Mouse (Mus musculus) embryonic facial prominence, embryonic 14.5 days (tissue): ENCODE results near the gene Nip7. TPM values are rescaled to one million over a fixed set of nuclear protein-coding genes. Genes with fewer than 3 reads are reported as not detected.
"Not testable (repeated sequence)": the region's sequence is repeated elsewhere in the genome, so short reads cannot be mapped to it uniquely, and the experiment has no call there.

Experiments used
- ATAC-seq: fragments of 200-750 bp; cut with Nextera tagmentation; 2 replicates; pipeline ENCODE4 v1.8.0; 2017; ENCODE audit warnings: low read depth, moderate number of reproducible peaks, moderate TSS enrichment
- DNase-seq: peaks from one replicate; pipeline ENCODE4 v3.0.0-alpha.2; 2015; ENCODE audit warnings: low spot score
- H3K27ac ChIP-seq: fragments of 300-500 bp; sonication (generic); replicated peaks from 2 replicates; pipeline ENCODE4 v1.5.1; 2014; ENCODE audit warnings: low read depth, mild to moderate bottlenecking, low read length, moderate library complexity
- H3K27me3 ChIP-seq: fragments of 300-500 bp; sonication (generic); replicated peaks from 2 replicates; pipeline ENCODE4 v1.6.1; 2014; ENCODE audit warnings: low read length; ENCODE audit not compliant: control insufficient read depth, insufficient read depth
- H3K36me3 ChIP-seq: fragments of 300-500 bp; sonication (generic); 2 replicates; pipeline ENCODE4 v1.6.1; 2014; ENCODE audit warnings: low read length, mixed read lengths; ENCODE audit not compliant: control insufficient read depth, insufficient read depth
- H3K4me1 ChIP-seq: fragments of 300-500 bp; sonication (generic); 2 replicates; pipeline ENCODE4 v1.6.1; 2014; ENCODE audit warnings: antibody characterized with exemption, low read length; ENCODE audit not compliant: control insufficient read depth, insufficient read depth
- H3K4me2 ChIP-seq: fragments of 300-500 bp; sonication (generic); 2 replicates; pipeline ENCODE4 v1.6.1; 2014; ENCODE audit warnings: low read depth, mild to moderate bottlenecking, low read length, moderate library complexity, mixed read lengths
- H3K4me3 ChIP-seq: fragments of 300-500 bp; sonication (generic); 2 replicates; pipeline ENCODE4 v1.5.1; 2014; ENCODE audit warnings: low read depth, mild to moderate bottlenecking, low read length
- H3K9ac ChIP-seq: fragments of 300-500 bp; sonication (generic); 2 replicates; pipeline ENCODE4 v1.6.1; 2014; ENCODE audit warnings: low read depth, mild to moderate bottlenecking, low read length, moderate library complexity, mixed read lengths
- H3K9me3 ChIP-seq: fragments of 300-500 bp; sonication (generic); 2 replicates; pipeline ENCODE4 v1.6.1; 2016; ENCODE audit warnings: low read length; ENCODE audit not compliant: control insufficient read depth
- WGBS: fragments of 180-500 bp; shearing (Covaris S2); extraction: QIAGEN DNeasy Blood & Tissue Kit; methylation state at CpG from one replicate; pipeline ENCODE4 v1.1.7; 2014; 5-methylcytosine and 5-hydroxymethylcytosine counted together
- polyA plus RNA-seq: library from polyadenylated mRNA; unstranded; fragments of >200 nt; fragmentation: Nextera tagmentation; extraction: Ambion mirVana; gene quantifications from 2 replicates; pipeline ENCODE4 v1.2.1, GENCODE M21; 2014

Nip7 gene
- polyA plus RNA-seq, 1 experiment from 2014 or later = 98.4 TPM

GRCm38 (mm10) chr8:107031577-107032090 is 25.0 kb upstream of the Nip7 start:
- peak overlapping the region; percentile 94 for H3K4me3 ChIP-seq
- H3K27me3 ChIP-seq = no peaks in the 10 kb centered on the region
- H3K4me2 ChIP-seq = peak overlapping the region; percentile 74
- peak overlapping the region; percentile 96 for H3K9ac ChIP-seq
- H3K27ac ChIP-seq = peak overlapping the region; percentile 83
- WGBS = under 1% methylated on average over 14 of the region's 40 CpGs
- peaks cover 5% of the 10 kb centered on the region; the same call in 1 of the 2 replicates for H3K36me3 ChIP-seq
- peaks cover 11% of the 10 kb centered on the region for H3K4me1 ChIP-seq
- 0 out of 2 replicates have a peak, but pooled peaks have one; percentile 1 for ATAC-seq
- DNase-seq = no peak
- no peaks in the 10 kb centered on the region for H3K9me3 ChIP-seq

GRCm38 (mm10) chr8:107033609-107034008 is 23.1 kb upstream of the Nip7 start:
- peaks cover 11% of the 10 kb centered on the region for H3K4me1 ChIP-seq
- 87% methylated on average over 2 of the region's 2 CpGs for WGBS
- H3K4me3 ChIP-seq, H3K27me3 ChIP-seq, H3K27ac ChIP-seq, DNase-seq, H3K9ac ChIP-seq, ATAC-seq, H3K4me2 ChIP-seq, H3K9me3 ChIP-seq: not testable (repeated sequence)
- peaks cover 14% of the 10 kb centered on the region for H3K36me3 ChIP-seq

GRCm38 (mm10) chr8:107035641-107036040 is 21.0 kb upstream of the Nip7 start:
- Histone ChIP-seq H3K27ac (no peak overlapping the region), H3K4me1 (peaks cover 11% of the 10 kb centered on the region), H3K4me3 (no peak overlapping the region), H3K36me3 (peaks cover 34% of the 10 kb centered on the region), H3K27me3 (no peaks in the 10 kb centered on the region), H3K4me2 (no peak overlapping the region), H3K9ac (no peak overlapping the region), H3K9me3 (no peaks in the 10 kb centered on the region)
- ATAC-seq = no peak
- WGBS = 89% methylated on average over 3 of the region's 3 CpGs
- DNase-seq = no peak

- H3K27ac ChIP-seq = no peak overlapping the region
- H3K36me3 ChIP-seq = peaks cover 44% of the 10 kb centered on the region
- no peaks in the 10 kb centered on the region for H3K9me3 ChIP-seq
- WGBS = 89% methylated on average over 8 of the region's 8 CpGs
- ATAC-seq (no peak), DNase-seq (no peak)
- no peaks in the 10 kb centered on the region for H3K27me3 ChIP-seq
- H3K9ac ChIP-seq = no peak overlapping the region
- no peak overlapping the region for H3K4me2 ChIP-seq
- H3K4me1 ChIP-seq = peaks cover 11% of the 10 kb centered on the region
- H3K4me3 ChIP-seq = no peak overlapping the region
Measured at GRCm38 (mm10) chr8:107036626-107037025, 20.1 kb upstream of the Nip7 start.

GRCm38 (mm10) chr8:107040632-107041031 is 16.0 kb upstream of the Nip7 start:
- Histone ChIP-seq H3K4me2 (no peak overlapping the region), H3K4me1 (no peaks in the 10 kb centered on the region), H3K27ac (no peak overlapping the region), H3K9me3 (no peaks in the 10 kb centered on the region), H3K4me3 (no peak overlapping the region), H3K36me3 (peaks cover 84% of the 10 kb centered on the region), H3K9ac (no peak overlapping the region), H3K27me3 (no peaks in the 10 kb centered on the region)
- 80% methylated on average over 7 of the region's 7 CpGs for WGBS
- ATAC-seq = no peak
- DNase-seq = no peak

GRCm38 (mm10) chr8:107045478-107045877 is 11.2 kb upstream of the Nip7 start:
- no peak for DNase-seq

GRCm38 (mm10) chr8:107046976-107047375 is 9.7 kb upstream of the Nip7 start:
- Histone ChIP-seq H3K4me3 (0 out of 2 replicates have a peak overlapping the region, but pooled peaks have one; percentile 77), H3K9me3 (no peaks in the 10 kb centered on the region), H3K27ac (no peak overlapping the region), H3K36me3 (peaks cover 82% of the 10 kb centered on the region), H3K4me1 (no peaks in the 10 kb centered on the region), H3K9ac (no peak overlapping the region), H3K27me3 (no peaks in the 10 kb centered on the region), H3K4me2 (peak overlapping the region; percentile 86)
- 83% methylated on average over 5 of the region's 5 CpGs for WGBS
- DNase-seq (no peak), ATAC-seq (no peak)

More at GRCm38 (mm10) chr8:107045478-107045877, 11.2 kb upstream of the Nip7 start:
- Histone ChIP-seq H3K9ac (no peak overlapping the region), H3K27ac (no peak overlapping the region), H3K4me1 (no peaks in the 10 kb centered on the region), H3K4me3 (no peak overlapping the region), H3K9me3 (no peaks in the 10 kb centered on the region), H3K36me3 (peaks cover 82% of the 10 kb centered on the region), H3K4me2 (no peak overlapping the region), H3K27me3 (no peaks in the 10 kb centered on the region)
- no peak for ATAC-seq
- 89% methylated on average over 6 of the region's 6 CpGs for WGBS

- H3K27ac ChIP-seq = peak within 1 kb of the TSS; percentile 93
- no peaks in the 10 kb centered on the region for H3K4me1 ChIP-seq
- peaks cover 81% of the 10 kb centered on the region for H3K36me3 ChIP-seq
- no peaks in the 10 kb centered on the region for H3K9me3 ChIP-seq
- DNase-seq = peak; percentile 89
- H3K4me3 ChIP-seq = peak within 1 kb of the TSS; percentile 77
- 0% methylated on average over 16 of the region's 87 CpGs for WGBS
- H3K27me3 ChIP-seq = no peaks in the 10 kb centered on the region
- peak; percentile 89 for ATAC-seq
- peak within 1 kb of the TSS; percentile 89 for H3K9ac ChIP-seq
- H3K4me2 ChIP-seq = peak within 1 kb of the TSS; percentile 86
Measured at GRCm38 (mm10) chr8:107048061-107048941, 8.4 kb upstream of the Nip7 start, which contains the start of gene Pdf. Pdf (minus strand) TSS chr8:107048614.
